Mouse (Mus musculus): ENCODE results near the gene Pabpn1l.

DNA sequence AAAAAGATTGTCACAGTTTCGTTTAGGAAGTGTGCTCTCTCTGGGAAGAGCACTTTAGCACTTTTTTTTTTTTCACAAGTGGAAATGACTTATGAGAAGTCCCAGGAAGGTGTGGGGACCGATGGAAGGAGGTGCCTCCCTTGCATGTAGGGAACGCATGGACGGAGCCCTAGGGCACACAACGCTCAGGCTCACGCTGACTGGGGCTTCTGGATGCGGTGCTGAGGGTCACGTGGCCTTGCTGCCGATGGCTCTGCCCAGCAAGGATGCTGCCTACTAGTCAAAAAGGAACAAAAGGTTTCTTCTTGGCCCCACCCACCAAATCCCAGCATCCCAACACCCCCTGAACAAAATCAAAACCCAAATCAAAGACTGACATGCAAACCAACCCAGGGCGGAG is 6.8 kb upstream of the Pabpn1l start:
- TF ChIP-seq CHD2 (IDR thresholded peaks at IDR 0.05; ENCODE audit: low read depth, low read length) (no peak), ZC3H11A (IDR thresholded peaks at IDR 0.05; ENCODE audit: borderline replicate concordance, low read depth, low read length) (no peak)

Measured in ES-E14 (cell line).